Mouse (Mus musculus) CH12.LX (cell line): ENCODE measurements around the gene Trappc4. TPM values are rescaled to one million over a fixed set of nuclear protein-coding genes. Genes with fewer than 3 reads are reported as not detected.

ENCODE experiments used
- DNase-seq: peaks from one replicate; pipeline ENCODE4 v3.0.0-alpha.2; 2013; ENCODE audit errors: extremely low read depth
- H3K27ac ChIP-seq: 2 replicates; pipeline ENCODE4 v1.5.1; 2012; ENCODE audit warnings: low read depth, mild to moderate bottlenecking, control low read depth, moderate library complexity; ENCODE audit not compliant: insufficient read depth
- H3K27me3 ChIP-seq: replicated peaks from 2 replicates; pipeline ENCODE3; 2012; ENCODE audit warnings: inconsistent platforms
- H3K36me3 ChIP-seq, 2 experiments: replicated peaks in 1 of 2; 2 replicates each; pipeline versions ENCODE3 to v1.6.1; 2012; ENCODE audit warnings: inconsistent platforms in 1 of 2, low read length in 1 of 2, mild to moderate bottlenecking in 1 of 2, mixed read lengths in 1 of 2, moderate library complexity in 1 of 2; ENCODE audit not compliant: control insufficient read depth in 1 of 2, insufficient read depth in 1 of 2
- H3K4me1 ChIP-seq, 2 experiments: 2 replicates each; pipeline ENCODE4 v1.6.1; 2012; ENCODE audit warnings: inconsistent platforms in 1 of 2, moderate library complexity in 1 of 2; ENCODE audit not compliant: insufficient read depth in 2 of 2, control insufficient read depth in 1 of 2
- H3K4me2 ChIP-seq: 2 replicates; pipeline ENCODE4 v1.6.1; 2012; ENCODE audit warnings: low read depth, mild to moderate bottlenecking, control low read depth; ENCODE audit not compliant: poor library complexity, insufficient read depth, severe bottlenecking
- H3K4me3 ChIP-seq, 3 experiments: fragments of 150-350 bp in 1 of 3; sonication (generic) in 1 of 3; replicated peaks in 1 of 3; 2 replicates each; pipeline versions ENCODE3 to v1.5.1; 2011 to 2012; ENCODE audit warnings: low read depth in 2 of 3, low read length in 2 of 3, mild to moderate bottlenecking in 2 of 3, moderate library complexity in 2 of 3, control low read depth in 1 of 3, improper control_type of control experiment in 1 of 3, inconsistent platforms in 1 of 3, mixed read lengths in 1 of 3; ENCODE audit not compliant: poor library complexity in 1 of 3
- H3K79me2 ChIP-seq: replicated peaks from 2 replicates; pipeline ENCODE4 v1.6.1; 2012; ENCODE audit warnings: mild to moderate bottlenecking, moderate library complexity; ENCODE audit not compliant: control insufficient read depth, poor library complexity, insufficient read depth, severe bottlenecking; ENCODE audit errors: extremely low read depth
- H3K9ac ChIP-seq: 2 replicates; pipeline ENCODE4 v1.6.1; 2012; ENCODE audit warnings: low read depth, mild to moderate bottlenecking, control low read depth, moderate library complexity; ENCODE audit not compliant: insufficient read depth
- H3K9me3 ChIP-seq: replicated peaks from 2 replicates; pipeline ENCODE3; 2012; ENCODE audit warnings: low read length, inconsistent platforms, mixed read lengths
- BHLHE40 ChIP-seq: IDR thresholded peaks from 2 replicates; pipeline ENCODE4 v1.6.1; 2011; ENCODE audit warnings: mild to moderate bottlenecking, low read depth, low read length, improper control_type of control experiment
- CHD1 ChIP-seq: IDR thresholded peaks from 2 replicates; pipeline ENCODE4 v1.6.1; 2012; ENCODE audit warnings: low read depth, low read length, improper control_type of control experiment, inconsistent platforms
- CHD2 ChIP-seq: IDR thresholded peaks from 2 replicates; pipeline ENCODE4 v1.6.1; 2011; ENCODE audit warnings: low read length, improper control_type of control experiment
- CTCF ChIP-seq, 2 experiments: IDR thresholded peaks in 1 of 2; conservative IDR thresholded peaks in 1 of 2; 2 replicates each; pipeline ENCODE4 v1.5.1; 2011 to 2012; ENCODE audit warnings: low read depth in 2 of 2, low read length in 2 of 2, improper control_type of control experiment in 1 of 2, inconsistent platforms in 1 of 2, mild to moderate bottlenecking in 1 of 2, moderate library complexity in 1 of 2
- GABPA ChIP-seq: IDR thresholded peaks from 2 replicates; pipeline ENCODE4 v1.6.1; 2012; ENCODE audit warnings: low read depth, low read length, improper control_type of control experiment, inconsistent platforms; ENCODE audit not compliant: insufficient replicate concordance
- MAX ChIP-seq: IDR thresholded peaks from 2 replicates; pipeline ENCODE4 v1.6.1; 2011; ENCODE audit warnings: low read length, improper control_type of control experiment
- MAZ ChIP-seq: IDR thresholded peaks from 2 replicates; pipeline ENCODE4 v1.6.1; 2012; ENCODE audit warnings: low read depth, mild to moderate bottlenecking, inconsistent platforms, low read length, improper control_type of control experiment, moderate library complexity
- MXI1 ChIP-seq: IDR thresholded peaks from 2 replicates; pipeline ENCODE4 v1.6.1; 2011; ENCODE audit warnings: mild to moderate bottlenecking, low read depth, low read length, improper control_type of control experiment
- MYC ChIP-seq: IDR thresholded peaks from 2 replicates; pipeline ENCODE4 v1.6.1; 2011; ENCODE audit warnings: low read depth, mild to moderate bottlenecking, improper control_type of control experiment, low read length
- PAX5 ChIP-seq: IDR thresholded peaks from 2 replicates; pipeline ENCODE4 v1.6.1; 2012; ENCODE audit warnings: low read length, inconsistent platforms, mixed read lengths
- POLR2AphosphoS2 ChIP-seq: IDR thresholded peaks from 2 replicates; pipeline ENCODE4 v1.6.1; 2011; ENCODE audit warnings: low read depth, low read length, improper control_type of control experiment
- RAD21 ChIP-seq: IDR thresholded peaks from 2 replicates; pipeline ENCODE4 v1.6.1; 2011; ENCODE audit warnings: low read depth, mild to moderate bottlenecking, low read length, improper control_type of control experiment, moderate library complexity
- RCOR1 ChIP-seq: conservative IDR thresholded peaks from 2 replicates; pipeline ENCODE4 v1.6.1; 2012; ENCODE audit warnings: low read depth, mild to moderate bottlenecking, inconsistent platforms, low read length, improper control_type of control experiment
- SIN3A ChIP-seq: IDR thresholded peaks from 2 replicates; pipeline ENCODE4 v1.6.1; 2012; ENCODE audit warnings: low read length, improper control_type of control experiment, inconsistent platforms
- SMC3 ChIP-seq: IDR thresholded peaks from 2 replicates; pipeline ENCODE4 v1.6.1; 2011; ENCODE audit warnings: low read depth, low read length, improper control_type of control experiment
- TBP ChIP-seq: conservative IDR thresholded peaks from 2 replicates; pipeline ENCODE4 v1.6.1; 2011; ENCODE audit warnings: low read depth, low read length, improper control_type of control experiment
- TCF12 ChIP-seq: IDR thresholded peaks from 2 replicates; pipeline ENCODE4 v1.6.1; 2014; ENCODE audit warnings: low read depth, mild to moderate bottlenecking, inconsistent platforms, low read length, improper control_type of control experiment
- UBTF ChIP-seq: IDR thresholded peaks from 2 replicates; pipeline ENCODE4 v1.6.1; 2012; ENCODE audit warnings: low read depth, mild to moderate bottlenecking, inconsistent platforms, low read length, improper control_type of control experiment, moderate library complexity
- USF2 ChIP-seq: conservative IDR thresholded peaks from 2 replicates; pipeline ENCODE4 v1.6.1; 2011; ENCODE audit warnings: low read depth, low read length, improper control_type of control experiment
- ZC3H11A ChIP-seq: IDR thresholded peaks from 2 replicates; pipeline ENCODE4 v1.6.1; 2012; ENCODE audit warnings: low read depth, mild to moderate bottlenecking, inconsistent platforms, low read length, improper control_type of control experiment
- ZKSCAN1 ChIP-seq: IDR thresholded peaks from 2 replicates; pipeline ENCODE4 v1.6.1; 2012; ENCODE audit warnings: low read depth, inconsistent platforms, low read length, improper control_type of control experiment, borderline replicate concordance
- ZMIZ1 ChIP-seq: IDR thresholded peaks from 2 replicates; pipeline ENCODE4 v1.6.1; 2012; ENCODE audit warnings: low read depth, mild to moderate bottlenecking, inconsistent platforms, low read length, improper control_type of control experiment
- dilution Hi-C: fragments of 300-500 bp; cut with MboI; formaldehyde crosslinking; loops from 2 replicates; pipeline ENCODE4 v1.14.3; 2020; ENCODE audit warnings: low sequenced_read_pairs; ENCODE audit not compliant: extremely low pct_unique_long_range_greater_than_20kb, extremely low pct_ligation_motif_present
- in situ Hi-C: fragments of 300-500 bp; cut with MboI; formaldehyde crosslinking; loops from 3 replicates; pipeline ENCODE4 v1.14.3; 2019; ENCODE audit warnings: low sequenced_read_pairs, low pct_ligation_motif_present, low pct_unique_long_range_greater_than_20kb, mixed read lengths
- polyA plus RNA-seq: library from polyadenylated mRNA; unstranded; fragments of >175 nt; gene quantifications from 2 replicates; pipeline ENCODE4 v1.2.1, GENCODE M21; 2012; ENCODE audit warnings: low read depth; ENCODE audit not compliant: insufficient read length
- total RNA-seq, 2 experiments: library from RNA; depleted of rRNA; stranded (reverse); fragments of 300-350 nt in 1 of 2; fragments of >200 nt in 1 of 2; gene quantifications; 2 replicates each; pipeline ENCODE4 v1.2.3; 2012 to 2014

Gene Trappc4
- total and polyA plus RNA-seq, 3 experiments = 69.2 to 125 (median 81.3) TPM

- H3K4me3 ChIP-seq = no peak within 1 kb of the TSS
- H3K36me3 ChIP-seq = no peaks in the 10 kb centered on the region
- dilution Hi-C loops = no loop called here
- peaks cover 4% of the 10 kb centered on the region for H3K27me3 ChIP-seq
- H3K27ac ChIP-seq = no peak within 1 kb of the TSS
- H3K4me2 ChIP-seq = no peak within 1 kb of the TSS
- in situ Hi-C loops = no loop called here
- H3K4me1 ChIP-seq = peaks cover 4 to 18% of the 10 kb centered on the region in 2 experiments
- no peak for DNase-seq
- no peaks in the 10 kb centered on the region for H3K79me2 ChIP-seq
- peaks cover 2% of the 10 kb centered on the region for H3K9me3 ChIP-seq
- no peak within 1 kb of the TSS for H3K9ac ChIP-seq
- TF ChIP-seq PAX5 (no peak), SIN3A (no peak), RAD21 (peak; percentile 14), CTCF (conservative IDR thresholded peaks at IDR 0.05 in 1 of 2, IDR thresholded peaks at IDR 0.05 in 1 of 2; ENCODE audit: low read depth in 2 of 2, low read length in 2 of 2) (peak in 1 of 2 experiments; percentile 32; a peak in 1 of 4 replicates), SMC3 (peak; percentile 2; the same call in 1 of the 2 replicates), POLR2AphosphoS2 (no peak), CHD2 (no peak), GABPA (no peak), USF2 (no peak), TCF12 (no peak), MXI1 (no peak), CHD1 (no peak)
- TF ChIP-seq, all 38 proteins: peak for 3
Observed at GRCm38 (mm10) chr9:44454891-44455220, 47.5 kb upstream of the Trappc4 start, which contains the start of gene Upk2. TSS of gene Upk2 (minus strand) at chr9:44454976.

GRCm38 (mm10) chr9:44454132-44454890 lies 46.9 kb upstream of the Trappc4 start:
- in situ Hi-C loops (no loop called here), dilution Hi-C loops (no loop called here)
- no peak overlapping the region for H3K9ac ChIP-seq
- H3K4me3 ChIP-seq = no peak overlapping the region
- no peaks in the 10 kb centered on the region for H3K36me3 ChIP-seq
- peaks cover 4% of the 10 kb centered on the region for H3K27me3 ChIP-seq
- H3K4me2 ChIP-seq = no peak overlapping the region
- peaks cover 4 to 18% of the 10 kb centered on the region in 2 experiments for H3K4me1 ChIP-seq
- peaks cover under 1% of the 10 kb centered on the region for H3K9me3 ChIP-seq
- TF ChIP-seq GABPA (no peak), BHLHE40 (no peak), CTCF (conservative IDR thresholded peaks at IDR 0.05 in 1 of 2, IDR thresholded peaks at IDR 0.05 in 1 of 2; ENCODE audit: low read depth in 2 of 2, low read length in 2 of 2) (peak; percentile 58 to 89; a peak in 3 of 4 replicates), MYC (no peak), RCOR1 (no peak), POLR2AphosphoS2 (no peak), TBP (no peak), ZKSCAN1 (no peak), UBTF (no peak), SMC3 (peak; percentile 96), ZC3H11A (peak; percentile 69), MAZ (no peak), CHD2 (no peak), PAX5 (no peak), ZMIZ1 (no peak), RAD21 (peak; percentile 89), MAX (no peak)
- no peak overlapping the region for H3K27ac ChIP-seq
- H3K79me2 ChIP-seq = no peaks in the 10 kb centered on the region
- DNase-seq = peak; percentile 78
